Mouse (Mus musculus): ENCODE results near the gene Rims1.

- TF ChIP-seq CTCF (IDR thresholded peaks at IDR 0.05; ENCODE audit: low read depth): no peak
- no peak for TF ChIP-seq EP300 (optimal IDR thresholded peaks at IDR 0.05)
Measured at GRCm38 (mm10) chr1:22279954-22280353, 525.8 kb downstream of the Rims1 start.

All from stomach, postnatal 0 days (tissue).